Mouse (Mus musculus) lung, postnatal 4 days (tissue): ENCODE results near the gene Foxc1.

ENCODE experiments used
- DNase-seq, 2 experiments: peaks; one replicate each; pipeline ENCODE4 v3.0.0; 2021

Gene Foxc1

GRCm38 (mm10) chr13:31849258-31849971 is 43.0 kb downstream of the Foxc1 start:
- DNase-seq, result no peak

- no peak for DNase-seq
Observed at GRCm38 (mm10) chr13:31853564-31853963, 47.1 kb downstream of the Foxc1 start.

DNA sequence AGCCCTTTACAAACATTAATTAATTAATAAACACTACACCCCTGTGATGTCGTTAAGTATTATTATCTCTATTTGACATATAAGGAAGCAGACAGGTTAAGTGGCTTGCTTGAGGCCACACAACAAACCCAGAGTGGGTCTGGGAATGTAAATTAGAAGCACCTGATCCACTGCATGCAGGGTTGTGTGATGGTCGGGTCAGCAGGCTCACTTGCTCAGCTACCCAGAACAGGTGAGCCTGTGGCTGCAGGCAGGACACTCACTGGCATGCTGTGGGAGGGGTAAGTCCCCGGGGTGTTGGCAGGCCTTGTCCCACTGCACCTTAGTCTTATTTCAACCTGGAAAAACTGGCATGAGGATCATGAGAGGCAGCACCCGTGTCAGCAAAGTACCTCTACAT is 47.6 kb downstream of the Foxc1 start:
- DNase-seq, result no peak

DNA sequence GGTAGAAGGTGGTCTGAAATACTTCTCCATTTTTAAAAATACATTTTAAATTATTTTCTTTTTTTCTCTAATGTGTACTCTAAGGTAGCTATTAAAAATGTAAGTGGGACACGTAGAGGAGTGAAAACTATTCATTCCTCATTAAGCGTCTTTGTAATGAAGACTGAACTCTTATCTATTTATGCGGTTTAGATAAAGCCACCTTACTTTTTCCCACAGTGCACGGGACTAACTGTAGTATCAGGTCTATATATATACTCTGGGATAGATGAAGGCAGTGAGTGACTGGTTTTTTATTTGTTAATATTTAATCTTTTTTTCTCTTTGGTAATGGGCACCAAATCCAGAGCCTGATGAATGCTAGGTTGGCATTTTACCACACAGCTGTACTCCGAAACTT is 53.8 kb downstream of the Foxc1 start:
- no peak for DNase-seq
